Mouse (Mus musculus) natural killer cell, adult 2 months (primary cell): ENCODE results near the gene Smtnl2.

Experiments used
- DNase-seq, 2 experiments: peaks; one replicate each; pipeline ENCODE4 v3.0.0; 2022; ENCODE audit warnings: low spot score in 2 of 2

The Smtnl2 gene

GRCm38 (mm10) chr11:72402017-72402416 is 9.5 kb downstream of the Smtnl2 start:
- DNase-seq, result no peak

GRCm38 (mm10) chr11:72401068-72401467 is 10.4 kb downstream of the Smtnl2 start:
- DNase-seq, result no peak

GRCm38 (mm10) chr11:72397811-72398525 is 13.5 kb downstream of the Smtnl2 start:
- DNase-seq, result no peak

GRCm38 (mm10) chr11:72397072-72397471 is 14.4 kb downstream of the Smtnl2 start:
- DNase-seq, result no peak

- no peak for DNase-seq
Observed at GRCm38 (mm10) chr11:72396621-72397020, 14.9 kb downstream of the Smtnl2 start.

GRCm38 (mm10) chr11:72395652-72396051 is 15.9 kb downstream of the Smtnl2 start:
- no peak for DNase-seq

GRCm38 (mm10) chr11:72394694-72395093 is 16.8 kb downstream of the Smtnl2 start:
- no peak for DNase-seq

- no peak for DNase-seq
Observed at GRCm38 (mm10) chr11:72393669-72394068, 17.8 kb downstream of the Smtnl2 start.

- DNase-seq, result no peak
Observed at GRCm38 (mm10) chr11:72393243-72393642, 18.3 kb downstream of the Smtnl2 start.

GRCm38 (mm10) chr11:72391181-72391580 is 20.3 kb downstream of the Smtnl2 start:
- DNase-seq, result no peak

- no peak for DNase-seq
Observed at GRCm38 (mm10) chr11:72389407-72390142, 21.9 kb downstream of the Smtnl2 start.

- DNase-seq, result no peak
Observed at GRCm38 (mm10) chr11:72388113-72388529, 23.4 kb downstream of the Smtnl2 start.

GRCm38 (mm10) chr11:72379351-72379750 is 32.2 kb downstream of the Smtnl2 start:
- no peak for DNase-seq

- DNase-seq, result no peak
Observed at GRCm38 (mm10) chr11:72378222-72378621, 33.3 kb downstream of the Smtnl2 start.

- no peak for DNase-seq
Observed at GRCm38 (mm10) chr11:72376562-72376961, 35.0 kb downstream of the Smtnl2 start.

- no peak for DNase-seq
Observed at GRCm38 (mm10) chr11:72369904-72370672, 41.4 kb downstream of the Smtnl2 start.

- no peak for DNase-seq
Observed at GRCm38 (mm10) chr11:72367934-72368674, 43.4 kb downstream of the Smtnl2 start.

GRCm38 (mm10) chr11:72366126-72366525 is 45.4 kb downstream of the Smtnl2 start:
- DNase-seq, result no peak

- no peak for DNase-seq
Observed at GRCm38 (mm10) chr11:72364526-72364925, 47.0 kb downstream of the Smtnl2 start.

- no peak for DNase-seq
Observed at GRCm38 (mm10) chr11:72363523-72364240, 47.8 kb downstream of the Smtnl2 start.

- DNase-seq, result no peak
Observed at GRCm38 (mm10) chr11:72362347-72362741, 49.2 kb downstream of the Smtnl2 start, which contains the start of gene Tekt1. Gene Tekt1, minus strand, starts transcription at chr11:72362442.
